Mouse (Mus musculus) erythroblast, embryonic 14.5 days (primary cell): Measurements from ENCODE around the gene Rbbp6. TPM values are rescaled to one million over a fixed set of nuclear protein-coding genes. Genes with fewer than 3 reads are reported as not detected.

Experiments used
- H3K27me3 ChIP-seq: 2 replicates; pipeline ENCODE4 v1.6.1; 2012; ENCODE audit warnings: inconsistent platforms; ENCODE audit not compliant: control insufficient read depth
- H3K36me3 ChIP-seq: 2 replicates; pipeline ENCODE4 v1.6.1; 2012; ENCODE audit warnings: mild to moderate bottlenecking, inconsistent platforms; ENCODE audit not compliant: control insufficient read depth
- H3K4me1 ChIP-seq: 2 replicates; pipeline ENCODE4 v1.6.1; 2012; ENCODE audit warnings: inconsistent platforms; ENCODE audit not compliant: control insufficient read depth
- H3K4me3 ChIP-seq: replicated peaks from 2 replicates; pipeline ENCODE3; 2012; ENCODE audit warnings: moderate library complexity, mild to moderate bottlenecking, inconsistent platforms
- H3K9me3 ChIP-seq: 2 replicates; pipeline ENCODE4 v1.6.1; 2012; ENCODE audit warnings: low read length, inconsistent platforms, mixed read lengths; ENCODE audit not compliant: control insufficient read depth
- GATA1 ChIP-seq: IDR thresholded peaks from 2 replicates; pipeline ENCODE4 v1.6.1; 2012; ENCODE audit warnings: low read length, inconsistent platforms, mixed read lengths
- TAL1 ChIP-seq: IDR thresholded peaks from 3 replicates; pipeline ENCODE4 v1.6.1; 2012; ENCODE audit warnings: low read length, inconsistent platforms, mixed read lengths
- polyA plus RNA-seq: library from polyadenylated mRNA; stranded (reverse); fragments of >175 nt; gene quantifications from 2 replicates; pipeline ENCODE4 v1.2.3, GENCODE M21; 2012

Rbbp6 gene
- polyA plus RNA-seq, 1 experiment = 4.7 TPM

DNA sequence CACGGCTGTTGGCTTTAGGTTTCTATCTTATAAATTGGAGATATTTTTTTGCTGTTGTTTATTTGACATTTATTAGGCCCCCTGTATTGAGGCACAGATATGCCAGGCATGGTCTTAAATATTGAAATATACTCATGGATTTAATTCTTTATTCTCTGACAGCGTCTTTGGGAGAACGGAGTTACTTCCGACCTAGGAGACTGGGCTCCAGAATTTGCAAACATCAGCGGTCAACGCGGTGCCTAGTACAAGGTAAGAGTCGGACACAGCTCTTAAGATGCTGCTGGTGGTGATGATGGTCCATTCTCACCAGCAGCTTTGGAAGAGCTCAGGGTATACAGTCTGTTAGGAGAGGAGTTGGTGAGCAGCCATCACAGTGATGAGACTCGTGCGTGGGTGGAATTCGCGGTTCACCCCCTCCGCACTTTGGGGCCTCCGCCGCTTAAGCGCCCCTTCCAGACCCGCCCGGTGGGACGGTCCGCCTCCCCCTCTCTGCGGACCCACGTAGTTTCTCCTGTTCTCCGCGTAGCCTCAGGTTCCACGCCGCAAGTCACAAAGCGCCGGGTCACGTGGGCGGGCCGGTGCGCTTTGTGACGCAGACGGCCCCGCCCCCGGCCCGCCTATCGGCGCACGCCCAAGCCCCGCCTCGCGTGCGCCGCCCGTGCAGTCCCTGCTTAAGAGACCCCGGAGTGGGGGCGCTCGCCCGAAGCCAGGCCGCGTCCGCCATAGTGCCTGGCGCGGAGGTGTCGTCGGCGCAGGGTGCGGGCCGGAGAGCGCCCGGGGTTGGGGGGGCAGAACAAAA, 3.9 kb downstream of the Rbbp6 start:
- H3K4me1 ChIP-seq = peaks cover 41% of the 10 kb centered on the region
- H3K27me3 ChIP-seq = no peaks in the 10 kb centered on the region
- H3K4me3 ChIP-seq = peak overlapping the region; percentile 98
- no peaks in the 10 kb centered on the region for H3K9me3 ChIP-seq
- H3K36me3 ChIP-seq = peaks cover 19% of the 10 kb centered on the region
- TF ChIP-seq TAL1 (no peak), GATA1 (no peak)

DNA sequence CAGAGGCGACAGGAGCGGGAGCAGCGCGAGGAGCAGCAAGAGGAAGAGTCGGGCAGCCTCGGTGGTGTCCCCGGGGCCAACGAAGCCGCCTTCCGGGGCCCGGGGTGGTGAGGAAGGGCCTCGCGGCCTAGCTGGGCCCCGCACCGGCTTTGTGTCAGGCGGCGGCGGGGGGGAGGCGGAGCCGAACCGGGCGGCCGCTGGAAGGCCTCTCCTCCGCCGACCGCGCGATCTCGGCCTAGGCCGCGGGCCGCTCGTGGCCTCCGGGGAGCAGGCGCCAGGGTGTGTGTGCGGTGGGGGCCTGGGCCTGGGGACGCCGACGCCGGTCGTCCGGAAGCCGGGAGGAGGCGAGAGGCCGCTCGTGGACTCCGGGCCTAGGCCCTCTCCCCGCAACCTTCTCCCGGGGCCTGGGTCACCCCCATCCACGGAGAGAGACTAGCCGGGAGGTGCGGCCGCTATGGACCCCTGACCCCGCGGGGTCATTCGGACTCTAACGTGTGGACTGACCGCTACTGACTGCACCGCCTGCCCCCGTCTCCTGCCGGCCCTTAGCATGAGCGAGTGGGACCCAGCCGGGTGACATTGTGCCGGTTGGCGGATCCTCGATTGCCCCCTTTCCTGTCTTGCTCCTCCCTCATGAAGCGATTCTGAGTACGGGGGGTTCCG, 4.8 kb downstream of the Rbbp6 start:
- Histone ChIP-seq H3K9me3 (no peaks in the 10 kb centered on the region), H3K27me3 (no peaks in the 10 kb centered on the region), H3K4me3 (peak overlapping the region; percentile 98), H3K4me1 (peaks cover 42% of the 10 kb centered on the region), H3K36me3 (peaks cover 26% of the 10 kb centered on the region)
- TF ChIP-seq GATA1 (no peak), TAL1 (no peak)

DNA sequence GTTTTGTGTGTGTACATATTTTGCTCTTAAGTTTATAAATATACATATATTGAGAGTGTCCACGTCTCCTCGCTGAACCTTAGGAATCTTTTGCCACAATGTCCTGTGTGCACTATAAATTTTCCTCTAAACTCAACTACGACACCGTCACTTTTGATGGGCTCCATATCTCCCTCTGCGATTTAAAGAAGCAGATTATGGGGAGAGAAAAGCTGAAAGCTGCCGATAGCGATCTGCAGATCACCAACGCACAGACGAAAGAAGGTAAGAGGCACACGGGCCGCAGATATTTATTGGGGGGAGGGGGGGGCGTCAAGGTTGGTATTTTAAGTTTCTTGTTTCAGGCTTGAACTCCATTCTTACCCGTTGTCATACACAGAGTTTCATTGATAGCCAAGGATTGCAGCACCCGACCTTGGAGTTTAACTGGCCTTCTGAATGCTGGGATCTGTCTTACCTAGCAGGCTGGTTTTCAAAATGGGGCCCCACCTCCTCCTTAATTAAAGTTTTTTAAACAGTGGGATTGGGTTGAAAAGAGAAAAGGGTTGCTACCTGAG, 5.5 kb downstream of the Rbbp6 start:
- H3K9me3 ChIP-seq = no peaks in the 10 kb centered on the region
- peak overlapping the region; percentile 98 for H3K4me3 ChIP-seq
- TF ChIP-seq TAL1 (no peak), GATA1 (peak; percentile 47; the same call in 1 of the 2 replicates)
- H3K36me3 ChIP-seq = peaks cover 33% of the 10 kb centered on the region
- no peaks in the 10 kb centered on the region for H3K27me3 ChIP-seq
- H3K4me1 ChIP-seq = peaks cover 44% of the 10 kb centered on the region

DNA sequence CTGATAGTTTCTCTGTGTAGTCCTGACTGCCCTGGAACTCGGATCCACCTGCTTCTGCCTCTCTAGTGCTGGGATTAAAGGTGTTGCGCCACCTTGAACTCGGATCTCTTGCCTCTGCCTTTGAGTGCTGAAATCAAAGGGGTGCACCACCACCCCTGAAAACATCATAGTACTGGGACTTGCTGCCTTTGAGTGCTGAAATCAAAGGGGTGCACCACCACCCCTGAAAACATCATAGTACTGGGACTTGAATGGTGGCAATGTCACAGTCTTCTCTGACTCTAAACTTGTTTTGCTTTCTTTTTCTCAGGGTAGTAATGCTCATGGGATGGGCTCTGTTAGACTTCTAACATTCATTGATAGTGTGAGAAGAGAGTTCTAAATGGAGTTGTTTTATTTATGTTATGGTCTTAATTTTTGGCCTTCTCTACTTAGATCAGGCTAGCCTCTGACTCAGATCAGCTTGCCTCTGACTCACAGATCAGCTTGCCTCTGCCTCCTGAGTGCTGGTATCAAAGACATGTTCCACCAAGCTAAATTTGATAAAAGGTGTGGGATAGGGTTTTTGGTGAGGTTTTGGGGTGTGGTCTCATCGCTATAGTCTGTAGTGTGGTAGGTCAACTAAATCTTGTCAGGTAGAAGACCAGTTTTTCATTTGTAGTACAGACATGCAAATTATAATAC, 6.7 kb downstream of the Rbbp6 start:
- peak overlapping the region; percentile 98 for H3K4me3 ChIP-seq
- TF ChIP-seq GATA1 (no peak), TAL1 (no peak)
- peaks cover 45% of the 10 kb centered on the region for H3K36me3 ChIP-seq
- H3K27me3 ChIP-seq = no peaks in the 10 kb centered on the region
- no peaks in the 10 kb centered on the region for H3K9me3 ChIP-seq
- peaks cover 44% of the 10 kb centered on the region for H3K4me1 ChIP-seq

DNA sequence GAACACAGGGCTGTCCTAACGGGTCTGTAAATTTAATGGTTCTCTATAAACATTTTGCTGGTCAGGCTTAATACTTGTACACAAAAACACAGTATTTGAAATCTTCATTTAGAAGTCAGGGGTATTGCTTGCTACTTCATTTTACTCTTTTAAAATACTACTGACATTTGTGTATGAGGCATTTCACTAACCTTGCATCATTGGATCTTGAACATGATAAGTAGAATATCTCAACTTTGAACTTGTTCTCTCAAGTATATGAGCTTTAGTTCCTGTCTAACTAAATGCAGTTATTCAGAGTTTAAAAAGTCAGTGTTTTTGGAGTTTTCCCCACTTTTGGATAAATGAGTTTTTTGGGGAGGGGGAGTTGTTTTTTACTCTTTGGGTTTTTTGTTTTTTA, 14.0 kb downstream of the Rbbp6 start:
- H3K36me3 ChIP-seq = peaks cover 78% of the 10 kb centered on the region
- H3K4me1 ChIP-seq = peaks cover 3% of the 10 kb centered on the region
- H3K27me3 ChIP-seq = no peaks in the 10 kb centered on the region
- TF ChIP-seq TAL1 = no peak
- TF ChIP-seq GATA1 = no peak
- H3K4me3 ChIP-seq = no peak overlapping the region
- H3K9me3 ChIP-seq = no peaks in the 10 kb centered on the region

DNA sequence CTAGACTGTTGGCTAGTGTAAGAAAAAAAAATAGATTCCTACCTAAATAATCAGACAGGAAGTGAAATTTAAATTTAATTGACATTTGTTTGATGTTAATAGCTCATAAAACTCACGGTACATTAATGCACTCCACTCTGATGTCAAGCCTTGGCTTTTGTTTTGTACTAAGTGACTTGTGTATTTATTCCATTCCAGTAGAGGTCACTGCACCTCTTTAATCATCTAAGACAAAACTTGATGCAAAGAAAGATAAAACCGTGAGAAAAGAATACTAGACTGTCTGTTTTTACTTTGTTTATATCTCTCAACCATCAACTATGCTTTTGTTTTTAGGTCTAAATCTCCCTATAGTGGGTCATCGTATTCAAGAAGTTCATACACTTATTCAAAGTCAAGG, 32.7 kb downstream of the Rbbp6 start:
- H3K36me3 ChIP-seq = peaks cover 98% of the 10 kb centered on the region
- no peak overlapping the region for H3K4me3 ChIP-seq
- TF ChIP-seq TAL1 (no peak), GATA1 (no peak)
- H3K27me3 ChIP-seq = no peaks in the 10 kb centered on the region
- H3K4me1 ChIP-seq = no peaks in the 10 kb centered on the region
- no peaks in the 10 kb centered on the region for H3K9me3 ChIP-seq

DNA sequence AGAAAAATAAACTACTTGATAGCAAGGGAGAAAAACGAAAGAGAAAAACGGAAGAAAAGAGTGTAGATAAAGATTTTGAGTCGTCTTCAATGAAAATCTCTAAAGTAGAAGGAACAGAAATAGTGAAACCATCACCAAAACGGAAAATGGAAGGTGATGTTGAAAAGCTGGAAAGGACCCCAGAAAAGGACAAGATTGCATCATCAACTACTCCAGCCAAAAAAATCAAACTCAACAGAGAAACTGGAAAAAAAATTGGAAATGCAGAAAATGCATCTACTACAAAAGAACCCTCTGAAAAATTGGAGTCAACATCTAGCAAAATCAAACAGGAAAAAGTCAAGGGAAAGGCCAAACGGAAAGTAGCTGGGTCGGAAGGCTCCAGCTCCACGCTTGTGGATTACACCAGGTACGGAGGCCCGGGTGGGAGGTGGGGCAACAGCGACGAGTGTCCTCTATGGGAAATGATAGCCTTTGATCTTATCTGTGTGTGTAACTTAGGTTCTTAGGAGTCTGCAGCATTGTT, 34.4 kb downstream of the Rbbp6 start:
- Histone ChIP-seq H3K4me1 (no peaks in the 10 kb centered on the region), H3K9me3 (no peaks in the 10 kb centered on the region), H3K36me3 (peaks cover 97% of the 10 kb centered on the region), H3K27me3 (no peaks in the 10 kb centered on the region), H3K4me3 (no peak overlapping the region)
- TF ChIP-seq GATA1 = no peak
- TF ChIP-seq TAL1 = no peak

DNA sequence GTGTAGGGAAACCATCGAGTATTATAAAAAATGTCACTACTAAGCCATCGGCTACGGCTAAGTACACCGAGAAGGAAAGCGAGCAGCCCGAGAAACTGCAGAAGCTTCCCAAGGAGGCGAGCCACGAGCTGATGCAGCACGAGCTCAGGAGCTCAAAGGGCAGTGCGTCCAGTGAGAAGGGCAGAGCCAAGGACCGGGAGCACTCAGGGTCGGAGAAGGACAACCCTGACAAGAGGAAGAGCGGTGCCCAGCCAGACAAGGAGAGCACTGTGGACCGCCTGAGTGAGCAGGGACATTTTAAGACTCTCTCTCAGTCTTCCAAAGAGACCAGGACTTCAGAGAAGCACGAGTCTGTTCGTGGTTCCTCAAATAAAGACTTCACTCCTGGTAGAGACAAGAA, 35.3 kb downstream of the Rbbp6 start:
- no peak overlapping the region for H3K4me3 ChIP-seq
- H3K27me3 ChIP-seq = no peaks in the 10 kb centered on the region
- no peaks in the 10 kb centered on the region for H3K9me3 ChIP-seq
- TF ChIP-seq GATA1 (no peak), TAL1 (no peak)
- no peaks in the 10 kb centered on the region for H3K4me1 ChIP-seq
- peaks cover 90% of the 10 kb centered on the region for H3K36me3 ChIP-seq
